Mouse (Mus musculus): ENCODE data around the gene Ttc23.

DNA sequence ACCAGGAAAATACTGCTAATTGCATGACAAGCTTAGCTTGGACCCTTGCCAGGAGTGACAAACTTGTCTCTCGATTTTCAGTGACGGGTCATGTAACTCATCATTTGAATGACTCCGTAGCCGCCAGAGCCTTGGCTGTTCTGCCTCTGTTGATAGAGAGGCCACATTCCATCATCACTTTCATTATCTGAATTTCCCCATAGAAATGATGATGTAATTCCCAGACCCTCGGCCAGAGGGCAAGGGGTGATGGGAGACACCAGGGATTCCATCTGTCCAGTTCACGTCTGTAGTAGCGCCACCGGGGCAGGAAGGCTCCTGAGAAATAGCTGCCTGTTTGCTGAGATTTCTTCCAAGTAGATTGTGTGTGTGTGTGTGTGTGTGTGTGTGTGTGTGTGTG, 71.6 kb downstream of the Ttc23 start:
- TF ChIP-seq CTCF (conservative IDR thresholded peaks at IDR 0.05; ENCODE audit: low read length) (no peak), POU5F1 (IDR thresholded peaks at IDR 0.05; ENCODE audit: borderline replicate concordance, low read length) (no peak)
